Mouse (Mus musculus) E14TG2a.4 (cell line): ENCODE data around the gene Tectb.

ENCODE experiments used
- CTCF ChIP-seq: conservative IDR thresholded peaks from 2 replicates; pipeline ENCODE4 v1.5.1; 2014; ENCODE audit warnings: low read length
- NANOG ChIP-seq: IDR thresholded peaks from 2 replicates; pipeline ENCODE4 v1.6.1; 2014; ENCODE audit warnings: borderline replicate concordance, low read length, mixed read lengths
- POU5F1 ChIP-seq: IDR thresholded peaks from 2 replicates; pipeline ENCODE4 v1.6.1; 2014; ENCODE audit warnings: low read length, borderline replicate concordance

DNA sequence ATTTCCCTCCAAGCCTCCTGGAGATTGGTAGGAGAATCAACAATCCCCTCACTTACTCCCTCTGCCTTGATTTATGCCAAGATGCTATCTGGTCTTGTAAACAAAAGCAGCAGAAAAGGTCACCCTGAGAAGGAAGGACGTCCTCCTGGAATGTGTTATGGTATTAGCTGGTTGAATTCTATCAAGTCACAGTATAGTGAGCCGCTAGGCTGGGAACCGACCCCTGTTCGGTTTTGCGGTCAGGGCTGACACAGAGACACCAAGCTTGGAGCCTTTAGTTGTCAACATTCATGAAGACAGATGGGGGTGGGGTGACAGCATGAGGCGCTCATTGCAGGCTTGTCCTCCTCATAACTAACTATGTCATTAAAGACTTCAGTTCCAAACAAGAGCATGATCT, 20.7 kb upstream of the Tectb start:
- TF ChIP-seq CTCF (no peak), POU5F1 (no peak), NANOG (no peak)
